Mouse (Mus musculus): ENCODE measurements around the gene 4933403O08Rik.

Gene 4933403O08Rik

GRCm38 (mm10) chrX:112238749-112239148 lies at the start of gene 4933403O08Rik:
Gene 4933403O08Rik (plus strand): TSS chrX:112239049.
- DNase-seq = no peak

- no peak for DNase-seq
These were observed 4.1 kb downstream of the 4933403O08Rik start for GRCm38 (mm10) chrX:112242916-112243315.

GRCm38 (mm10) chrX:112255513-112255912 lies 16.7 kb downstream of the 4933403O08Rik start:
- no peak for DNase-seq

GRCm38 (mm10) chrX:112273550-112273949 lies 34.7 kb downstream of the 4933403O08Rik start:
- no peak for DNase-seq

All from thymus, adult 18-20 months (tissue).